Mouse (Mus musculus) liver, postnatal 0 days (tissue): ENCODE data around the gene Mef2c. TPM values are rescaled to one million over a fixed set of nuclear protein-coding genes. Genes with fewer than 3 reads are reported as not detected.

Experiments
- ATAC-seq: fragments of 200-750 bp; cut with Nextera tagmentation; 2 replicates; pipeline ENCODE4 v1.8.0; 2017; ENCODE audit warnings: mild to moderate bottlenecking, moderate library complexity
- DNase-seq: peaks from one replicate; pipeline ENCODE4 v3.0.0-alpha.2; 2016
- H3K27ac ChIP-seq: fragments of 300-500 bp; sonication (generic); 2 replicates; pipeline ENCODE4 v1.5.1; 2014; ENCODE audit warnings: antibody characterized with exemption, moderate library complexity, mild to moderate bottlenecking, low read depth
- H3K27me3 ChIP-seq: fragments of 300-500 bp; sonication (generic); 2 replicates; pipeline ENCODE4 v1.6.1; 2014; ENCODE audit warnings: low read length, control low read depth, mixed read lengths; ENCODE audit not compliant: insufficient read depth
- H3K36me3 ChIP-seq: fragments of 300-500 bp; sonication (generic); replicated peaks from 2 replicates; pipeline ENCODE4 v1.6.1; 2014; ENCODE audit warnings: mild to moderate bottlenecking, control low read depth, low read length, moderate library complexity, mixed read lengths; ENCODE audit not compliant: insufficient read depth
- H3K4me1 ChIP-seq: fragments of 300-500 bp; sonication (generic); 2 replicates; pipeline ENCODE4 v1.6.1; 2014; ENCODE audit warnings: antibody characterized with exemption, mild to moderate bottlenecking, control low read depth; ENCODE audit not compliant: insufficient read depth
- H3K4me2 ChIP-seq: fragments of 300-500 bp; sonication (generic); 2 replicates; pipeline ENCODE4 v1.6.1; 2014; ENCODE audit warnings: low read depth, mild to moderate bottlenecking, low read length, moderate library complexity, mixed read lengths
- H3K4me3 ChIP-seq: fragments of 300-500 bp; sonication (generic); 2 replicates; pipeline ENCODE4 v1.5.1; 2014; ENCODE audit warnings: low read depth, low read length
- H3K9ac ChIP-seq: fragments of 300-500 bp; sonication (generic); replicated peaks from 2 replicates; pipeline ENCODE4 v1.6.1; 2014; ENCODE audit warnings: mild to moderate bottlenecking, moderate library complexity
- H3K9me3 ChIP-seq: fragments of 300-500 bp; sonication (generic); 2 replicates; pipeline ENCODE4 v1.6.1; 2016; ENCODE audit warnings: mild to moderate bottlenecking, control low read depth, low read length, mixed read lengths
- CTCF ChIP-seq: sonication (generic); IDR thresholded peaks from 2 replicates; pipeline ENCODE4 v1.5.1; 2016; ENCODE audit warnings: antibody characterized with exemption, low read depth
- EP300 ChIP-seq: IDR thresholded peaks from 2 replicates; pipeline ENCODE4 v1.6.1; 2016; ENCODE audit warnings: antibody characterized with exemption, low read depth, mild to moderate bottlenecking
- WGBS: fragments of 180-500 bp; shearing (Covaris S2); extraction: QIAGEN DNeasy Blood & Tissue Kit; methylation state at CpG from one replicate; pipeline ENCODE4 v1.1.7; 2014; ENCODE audit not compliant: insufficient replicate concordance; 5-methylcytosine and 5-hydroxymethylcytosine counted together
- polyA plus RNA-seq: library from polyadenylated mRNA; unstranded; fragments of >200 nt; fragmentation: Nextera tagmentation; extraction: Ambion mirVana; gene quantifications from 2 replicates; pipeline ENCODE4 v1.2.1, GENCODE M21; 2015

The Mef2c gene
- polyA plus RNA-seq, 1 experiment from 2014 or later, result 14.0 TPM

- Histone ChIP-seq H3K4me1 (peaks cover 7% of the 10 kb centered on the region), H3K36me3 (no peaks in the 10 kb centered on the region), H3K4me3 (no peak overlapping the region), H3K4me2 (peak overlapping the region; percentile 30; the same call in 1 of the 2 replicates), H3K9ac (no peak overlapping the region), H3K9me3 (no peaks in the 10 kb centered on the region), H3K27me3 (0 out of 2 replicates have a peak, but pooled peaks cover 3% of the 10 kb centered on the region), H3K27ac (no peak overlapping the region)
- TF ChIP-seq CTCF, result no peak
- no peak for TF ChIP-seq EP300
- ATAC-seq, result no peak
- no peak for DNase-seq
- WGBS, result 39% methylated on average over 9 of the region's 9 CpGs
Measured at GRCm38 (mm10) chr13:83527921-83528320, 24.1 kb downstream of the Mef2c start.

GRCm38 (mm10) chr13:83529729-83530314, 26.0 kb downstream of the Mef2c start:
- Histone ChIP-seq H3K27me3 (0 out of 2 replicates have a peak, but pooled peaks cover 3% of the 10 kb centered on the region), H3K36me3 (no peaks in the 10 kb centered on the region), H3K27ac (no peak overlapping the region), H3K4me3 (peak overlapping the region; percentile 17; the same call in 1 of the 2 replicates), H3K9ac (no peak overlapping the region), H3K9me3 (no peaks in the 10 kb centered on the region), H3K4me2 (peak overlapping the region; percentile 51; the same call in 1 of the 2 replicates), H3K4me1 (peaks cover 7% of the 10 kb centered on the region)
- WGBS, result 36% methylated on average over 8 of the region's 8 CpGs
- TF ChIP-seq CTCF (no peak), EP300 (no peak)
- DNase-seq (no peak), ATAC-seq (no peak)

GRCm38 (mm10) chr13:83530889-83531288, 27.1 kb downstream of the Mef2c start:
- Histone ChIP-seq H3K27ac (no peak overlapping the region), H3K36me3 (no peaks in the 10 kb centered on the region), H3K27me3 (0 out of 2 replicates have a peak, but pooled peaks cover 2% of the 10 kb centered on the region), H3K4me3 (no peak overlapping the region), H3K4me2 (no peak overlapping the region), H3K9ac (no peak overlapping the region), H3K4me1 (peaks cover 7% of the 10 kb centered on the region), H3K9me3 (no peaks in the 10 kb centered on the region)
- TF ChIP-seq CTCF, result no peak
- TF ChIP-seq EP300, result no peak
- no peak for ATAC-seq
- DNase-seq, result no peak
- 55% methylated on average over 4 of the region's 4 CpGs for WGBS

GRCm38 (mm10) chr13:83531968-83532591, 28.2 kb downstream of the Mef2c start:
- Histone ChIP-seq H3K9me3 (no peaks in the 10 kb centered on the region), H3K27ac (no peak overlapping the region), H3K4me1 (peaks cover 7% of the 10 kb centered on the region), H3K9ac (no peak overlapping the region), H3K4me2 (peak overlapping the region; percentile 36), H3K36me3 (no peaks in the 10 kb centered on the region), H3K27me3 (no peaks in the 10 kb centered on the region), H3K4me3 (0 out of 2 replicates have a peak overlapping the region, but pooled peaks have one; percentile 5)
- TF ChIP-seq EP300 (no peak), CTCF (peak; percentile 37; the same call in 1 of the 2 replicates)
- no peak for DNase-seq
- 30% methylated on average over 8 of the region's 8 CpGs for WGBS
- ATAC-seq, result no peak

- no peak for ATAC-seq
- Histone ChIP-seq H3K4me3 (no peak overlapping the region), H3K27me3 (no peaks in the 10 kb centered on the region), H3K4me1 (peaks cover 3% of the 10 kb centered on the region; the same call in 1 of the 2 replicates), H3K27ac (no peak overlapping the region), H3K9ac (no peak overlapping the region), H3K36me3 (no peaks in the 10 kb centered on the region), H3K4me2 (no peak overlapping the region), H3K9me3 (no peaks in the 10 kb centered on the region)
- no peak for DNase-seq
- TF ChIP-seq EP300 (no peak), CTCF (no peak)
- WGBS, result 85% methylated on average over 3 of the region's 3 CpGs
Measured at GRCm38 (mm10) chr13:83536361-83536760, 32.5 kb downstream of the Mef2c start.

- ATAC-seq (no peak), DNase-seq (no peak)
- 76% methylated on average over 5 of the region's 5 CpGs for WGBS
- H3K27ac ChIP-seq, result no peak overlapping the region
- H3K9me3 ChIP-seq, result no peaks in the 10 kb centered on the region
- H3K9ac ChIP-seq, result no peak overlapping the region
- no peak overlapping the region for H3K4me2 ChIP-seq
- H3K36me3 ChIP-seq, result no peaks in the 10 kb centered on the region
- H3K4me3 ChIP-seq, result no peak overlapping the region
- H3K27me3 ChIP-seq, result no peaks in the 10 kb centered on the region
- TF ChIP-seq CTCF (no peak), EP300 (no peak)
- no peaks in the 10 kb centered on the region for H3K4me1 ChIP-seq
Measured at GRCm38 (mm10) chr13:83537163-83537562, 33.3 kb downstream of the Mef2c start.
